Mouse (Mus musculus): Measurements from ENCODE around the gene Inafm2.

GRCm38 (mm10) chr2:118726873-118727272 lies 18.7 kb upstream of the Inafm2 start:
- TF ChIP-seq CTCF (IDR thresholded peaks at IDR 0.05; ENCODE audit: control insufficient read depth, insufficient read depth, low read length), result no peak
- TF ChIP-seq POLR2A (IDR thresholded peaks at IDR 0.05; ENCODE audit: borderline replicate concordance, control insufficient read depth, low read depth, low read length), result no peak
